Mouse (Mus musculus): ENCODE measurements around the gene Scaper.

DNA sequence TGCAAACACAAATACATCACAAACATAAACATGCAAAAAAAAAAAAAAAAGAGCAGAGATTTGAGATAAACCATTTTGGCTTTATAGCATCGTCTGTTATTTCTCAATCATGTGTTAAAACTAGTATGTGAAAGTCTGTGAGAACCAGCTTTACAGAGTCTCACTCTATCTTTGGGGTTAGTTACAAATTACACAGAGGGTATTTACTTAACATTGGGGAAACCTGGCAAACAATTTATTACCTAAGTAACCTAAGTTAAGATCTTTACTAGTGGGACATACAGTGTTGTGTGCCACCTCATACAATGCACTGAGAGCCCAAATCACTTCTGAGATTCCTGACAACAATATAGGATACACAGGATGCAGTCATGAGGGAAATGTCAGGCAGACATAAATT, 428.2 kb downstream of the Scaper start:
- TF ChIP-seq CTCF (IDR thresholded peaks at IDR 0.05; ENCODE audit: extremely low read depth, insufficient read length, insufficient replicate concordance, low read depth, low read length): no peak
- TF ChIP-seq POLR2A (IDR thresholded peaks at IDR 0.05; ENCODE audit: low read depth, low read length): no peak
